Mouse (Mus musculus) lung, embryonic 14.5 days (tissue): ENCODE data around the gene Unc45a. TPM values are rescaled to one million over a fixed set of nuclear protein-coding genes. Genes with fewer than 3 reads are reported as not detected.
A peak's percentile ranks its signal among the peaks of the same experiment; 100 is the strongest.

Source experiments
- ATAC-seq: fragments of 200-750 bp; cut with Nextera tagmentation; 2 replicates; pipeline ENCODE4 v1.8.0; 2017; ENCODE audit warnings: mild to moderate bottlenecking, moderate TSS enrichment, moderate library complexity; ENCODE audit not compliant: insufficient read depth
- DNase-seq: peaks from one replicate; pipeline ENCODE4 v3.0.0-alpha.2; 2015
- H3K27ac ChIP-seq: fragments of 300-500 bp; sonication (generic); 2 replicates; pipeline ENCODE4 v1.5.1; 2014; ENCODE audit warnings: low read depth, mild to moderate bottlenecking, moderate library complexity
- H3K27me3 ChIP-seq: fragments of 300-500 bp; sonication (generic); 2 replicates; pipeline ENCODE4 v1.6.1; 2014; ENCODE audit warnings: low read length, control low read depth; ENCODE audit not compliant: insufficient read depth
- H3K36me3 ChIP-seq: fragments of 300-500 bp; sonication (generic); 2 replicates; pipeline ENCODE4 v1.6.1; 2014; ENCODE audit warnings: control low read depth; ENCODE audit not compliant: insufficient read depth
- H3K4me1 ChIP-seq: fragments of 300-500 bp; sonication (generic); 2 replicates; pipeline ENCODE4 v1.6.1; 2014; ENCODE audit warnings: antibody characterized with exemption, control low read depth; ENCODE audit not compliant: insufficient read depth
- H3K4me2 ChIP-seq: fragments of 300-500 bp; sonication (generic); 2 replicates; pipeline ENCODE4 v1.6.1; 2014; ENCODE audit warnings: mild to moderate bottlenecking
- H3K4me3 ChIP-seq: fragments of 300-500 bp; sonication (generic); 2 replicates; pipeline ENCODE4 v1.5.1; 2014; ENCODE audit warnings: low read depth, low read length
- H3K9ac ChIP-seq: fragments of 300-500 bp; sonication (generic); 2 replicates; pipeline ENCODE4 v1.6.1; 2014
- H3K9me3 ChIP-seq: fragments of 300-500 bp; sonication (generic); 2 replicates; pipeline ENCODE4 v1.6.1; 2016; ENCODE audit warnings: low read depth, low read length, control low read depth
- CTCF ChIP-seq: IDR thresholded peaks from 2 replicates; pipeline ENCODE4 v1.5.1; 2016; ENCODE audit warnings: antibody characterized with exemption, low read depth
- WGBS: fragments of 180-500 bp; shearing (Covaris S2); extraction: QIAGEN DNeasy Blood & Tissue Kit; methylation state at CpG from one replicate; pipeline ENCODE4 v1.1.7; 2014; 5-methylcytosine and 5-hydroxymethylcytosine counted together
- polyA plus RNA-seq: library from polyadenylated mRNA; unstranded; fragments of >200 nt; fragmentation: Nextera tagmentation; extraction: Ambion mirVana; gene quantifications from 2 replicates; pipeline ENCODE4 v1.2.1, GENCODE M21; 2014

Unc45a gene
- polyA plus RNA-seq, 1 experiment from 2014 or later = 34.3 TPM

- Histone ChIP-seq H3K9ac (no peak overlapping the region), H3K27ac (no peak overlapping the region), H3K4me3 (no peak overlapping the region), H3K4me1 (peaks cover 4% of the 10 kb centered on the region; the same call in 1 of the 2 replicates), H3K9me3 (no peaks in the 10 kb centered on the region), H3K4me2 (no peak overlapping the region), H3K27me3 (no peaks in the 10 kb centered on the region), H3K36me3 (peaks cover 42% of the 10 kb centered on the region)
- no peak for DNase-seq
- TF ChIP-seq CTCF = no peak
- ATAC-seq = no peak
- WGBS = 59% methylated on average over 2 of the region's 2 CpGs
Measured at GRCm38 (mm10) chr7:80350808-80351207, 10.0 kb upstream of the Unc45a start.

GRCm38 (mm10) chr7:80347670-80348586 is 7.1 kb upstream of the Unc45a start:
- ATAC-seq = peak; percentile 75
- H3K36me3 ChIP-seq = peaks cover 22% of the 10 kb centered on the region
- peaks cover 8% of the 10 kb centered on the region; the same call in 1 of the 2 replicates for H3K4me1 ChIP-seq
- H3K27me3 ChIP-seq = no peaks in the 10 kb centered on the region
- peak overlapping the region; percentile 80 for H3K27ac ChIP-seq
- H3K9ac ChIP-seq = 0 out of 2 replicates have a peak overlapping the region, but pooled peaks have one; percentile 25
- no peak overlapping the region for H3K4me3 ChIP-seq
- H3K9me3 ChIP-seq = no peaks in the 10 kb centered on the region
- H3K4me2 ChIP-seq = no peak overlapping the region
- 42% methylated on average over 13 of the region's 13 CpGs for WGBS
- DNase-seq = peak; percentile 67
- no peak for TF ChIP-seq CTCF

- Histone ChIP-seq H3K4me3 (no peak overlapping the region), H3K4me2 (no peak overlapping the region), H3K27ac (no peak overlapping the region), H3K27me3 (no peaks in the 10 kb centered on the region), H3K9me3 (no peaks in the 10 kb centered on the region), H3K36me3 (peaks cover 18% of the 10 kb centered on the region), H3K9ac (no peak overlapping the region), H3K4me1 (peaks cover 8% of the 10 kb centered on the region; the same call in 1 of the 2 replicates)
- ATAC-seq = no peak
- no peak for DNase-seq
- no peak for TF ChIP-seq CTCF
- WGBS = 71% methylated on average over 5 of the region's 5 CpGs
Measured at GRCm38 (mm10) chr7:80346830-80347229, 6.0 kb upstream of the Unc45a start.

GRCm38 (mm10) chr7:80346173-80346572 is 5.4 kb upstream of the Unc45a start:
- Histone ChIP-seq H3K4me1 (peaks cover 8% of the 10 kb centered on the region; the same call in 1 of the 2 replicates), H3K27ac (no peak overlapping the region), H3K4me3 (no peak overlapping the region), H3K36me3 (peaks cover 12% of the 10 kb centered on the region), H3K27me3 (no peaks in the 10 kb centered on the region), H3K9me3 (no peaks in the 10 kb centered on the region), H3K9ac (no peak overlapping the region), H3K4me2 (no peak overlapping the region)
- DNase-seq = no peak
- WGBS = 89% methylated on average over 9 of the region's 9 CpGs
- no peak for ATAC-seq
- TF ChIP-seq CTCF = no peak

- Histone ChIP-seq H3K27ac (no peak overlapping the region), H3K4me3 (peak overlapping the region; percentile 52), H3K36me3 (0 out of 2 replicates have a peak, but pooled peaks cover 2% of the 10 kb centered on the region), H3K4me2 (peak overlapping the region; percentile 89), H3K9me3 (no peaks in the 10 kb centered on the region), H3K9ac (peak overlapping the region; percentile 77), H3K4me1 (peaks cover 17% of the 10 kb centered on the region; the same call in 1 of the 2 replicates), H3K27me3 (no peaks in the 10 kb centered on the region)
- ATAC-seq (no peak), DNase-seq (no peak)
- 22% methylated on average over 19 of the region's 19 CpGs for WGBS
- no peak for TF ChIP-seq CTCF
Measured at GRCm38 (mm10) chr7:80343270-80344018, 2.6 kb upstream of the Unc45a start.

- peak; percentile 82 for TF ChIP-seq CTCF
- peak; percentile 18; the same call in 1 of the 2 replicates for ATAC-seq
- Histone ChIP-seq H3K4me1 (peaks cover 17% of the 10 kb centered on the region; the same call in 1 of the 2 replicates), H3K27ac (no peak within 1 kb of the TSS), H3K4me2 (peak within 1 kb of the TSS; percentile 89), H3K4me3 (peak within 1 kb of the TSS; percentile 52), H3K27me3 (no peaks in the 10 kb centered on the region), H3K9me3 (no peaks in the 10 kb centered on the region), H3K36me3 (0 out of 2 replicates have a peak, but pooled peaks cover 3% of the 10 kb centered on the region), H3K9ac (peak within 1 kb of the TSS; percentile 77)
- DNase-seq = peak; percentile 99
- 1% methylated on average over 25 of the region's 25 CpGs for WGBS
Measured at GRCm38 (mm10) chr7:80342858-80343257, 2.1 kb upstream of the Unc45a start, which contains the start of gene Hddc3. Gene Hddc3, plus strand, starts transcription at chr7:80343104.
